Mouse (Mus musculus): Measurements from ENCODE around the gene Ccdc114.
"Not testable (repeated sequence)": the region's sequence is repeated elsewhere in the genome, so short reads cannot be mapped to it uniquely, and the experiment has no call there.

The Ccdc114 gene

DNA sequence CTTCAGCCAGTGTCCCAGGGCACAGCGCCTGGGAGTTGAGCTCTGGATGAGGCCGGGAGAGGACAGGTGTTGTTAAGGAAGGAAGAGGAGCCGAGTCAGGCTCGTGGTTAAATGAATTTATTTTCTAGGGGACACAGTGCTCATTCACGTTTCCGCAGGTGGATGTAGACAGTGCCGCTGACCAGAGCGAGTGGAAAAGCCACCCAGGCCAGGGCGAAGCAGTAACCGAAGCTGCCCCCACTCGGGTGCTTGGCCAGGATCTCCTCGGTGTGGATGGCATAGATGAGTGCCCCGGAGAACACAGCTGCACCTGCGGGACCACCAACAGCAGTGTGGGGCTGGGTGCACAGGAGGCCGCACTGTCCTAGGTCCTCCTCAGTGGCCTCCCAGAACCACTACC lies 5.9 kb upstream of the Ccdc114 start:
- no peak for DNase-seq (ENCODE audit: extremely low read depth, insufficient read length, low spot score)

DNA sequence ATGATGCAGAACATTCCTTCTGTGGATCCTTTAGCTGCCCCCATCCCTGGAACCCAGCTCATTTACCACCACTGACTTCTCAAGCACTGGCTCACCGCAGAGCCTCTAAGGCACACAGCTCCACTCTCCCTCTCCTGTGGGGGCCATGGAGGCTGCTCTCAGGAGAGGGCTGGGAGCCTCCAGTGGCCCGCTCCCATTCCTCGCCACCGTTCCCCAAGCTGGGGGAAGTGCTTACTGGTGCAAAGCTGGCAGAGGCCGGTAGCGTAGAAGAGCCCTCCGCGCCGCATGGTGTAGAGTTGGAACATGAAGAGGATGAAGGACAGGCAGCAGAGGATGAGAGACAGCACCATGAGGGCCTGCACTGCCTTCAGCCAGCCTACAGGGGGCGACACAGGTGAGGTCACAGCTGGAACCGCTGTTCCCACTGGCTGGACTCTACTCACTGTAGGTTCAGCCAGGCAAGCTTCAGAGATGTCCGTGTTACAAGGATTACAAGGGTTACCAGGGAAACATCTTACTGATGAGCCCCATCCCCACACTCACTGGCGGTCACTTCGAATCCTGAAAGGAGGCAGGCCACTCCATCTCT lies 4.7 kb upstream of the Ccdc114 start:
- DNase-seq (ENCODE audit: extremely low read depth, insufficient read length, low spot score) = peak; percentile 74

DNA sequence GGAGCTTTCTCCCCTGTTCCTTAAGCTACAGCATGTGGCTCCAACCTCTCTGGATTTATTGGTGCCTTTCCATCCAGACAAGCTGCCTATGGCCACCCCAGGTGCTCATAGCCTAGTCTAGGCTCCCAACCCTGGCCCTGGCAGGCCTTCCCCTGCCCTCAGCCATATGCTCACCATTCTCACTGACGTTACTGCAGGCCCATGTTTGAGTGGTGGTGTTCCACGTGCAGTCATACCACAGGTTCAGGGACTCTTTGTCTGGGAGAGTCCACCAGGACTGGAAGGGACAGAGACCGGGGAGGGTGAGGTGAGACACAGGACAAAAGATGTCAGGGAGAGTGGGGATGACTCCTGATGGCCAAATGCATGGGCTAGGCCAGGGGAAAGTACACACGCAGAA lies 4.1 kb upstream of the Ccdc114 start:
- DNase-seq (ENCODE audit: extremely low read depth, insufficient read length, low spot score) = peak; percentile 36

DNA sequence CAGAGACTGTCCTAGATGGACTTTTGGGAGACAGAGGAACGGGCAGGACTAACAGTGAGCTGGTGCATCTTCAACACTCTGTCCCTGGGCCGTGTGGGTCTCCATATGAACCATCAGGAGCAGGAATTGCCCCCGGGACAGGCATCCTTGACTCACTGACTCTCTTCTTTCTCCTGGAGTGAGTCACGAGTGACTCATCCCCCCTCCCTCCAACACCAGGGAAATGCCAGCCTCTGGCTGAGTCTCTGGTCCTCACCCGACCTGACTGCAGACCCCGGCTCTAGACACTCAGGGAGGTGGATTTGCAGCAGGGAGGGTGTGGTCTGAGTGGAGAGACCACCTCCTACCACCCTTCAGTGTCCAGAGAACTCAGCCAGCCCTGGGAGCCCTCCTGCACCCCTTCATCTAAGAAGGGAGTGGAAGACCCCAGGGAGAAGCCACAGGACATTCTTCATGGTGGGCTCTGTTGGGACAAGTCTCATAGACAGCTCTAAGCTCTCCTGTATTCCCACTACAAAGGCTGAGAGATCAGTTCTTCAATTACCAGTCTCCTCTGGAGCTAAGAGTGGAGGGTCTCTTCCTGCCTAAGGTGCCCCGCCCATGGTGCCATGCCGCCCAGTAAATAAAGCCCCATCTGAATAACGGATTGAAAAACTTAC lies 3.2 kb upstream of the Ccdc114 start:
- DNase-seq (ENCODE audit: extremely low read depth, insufficient read length, low spot score) = peak; percentile 81

DNA sequence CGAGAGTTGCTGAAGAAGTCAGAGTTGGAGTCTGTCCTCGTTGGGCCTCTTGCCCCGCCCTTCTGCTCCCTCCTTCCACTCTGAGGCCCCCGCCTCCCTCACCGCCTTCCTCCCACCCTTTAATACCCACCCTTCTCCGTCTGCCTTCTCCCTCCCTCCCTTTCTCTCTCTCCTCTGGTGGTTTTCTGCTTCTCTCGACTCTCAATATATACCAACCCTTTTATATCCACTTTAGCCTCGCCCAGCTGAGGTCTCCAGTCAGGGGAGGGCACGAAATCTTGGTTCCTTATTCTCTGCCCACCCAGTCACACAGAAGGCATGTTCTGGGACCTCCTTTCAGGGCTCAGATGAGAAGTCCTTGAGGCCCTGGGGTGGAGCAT lies 2.6 kb upstream of the Ccdc114 start, which contains the start of gene Emp3:
Emp3 (minus strand) TSS at position 163 of the 380 bp plus-strand sequence.
- peak; percentile 82 for DNase-seq (ENCODE audit: extremely low read depth, insufficient read length, low spot score)

DNA sequence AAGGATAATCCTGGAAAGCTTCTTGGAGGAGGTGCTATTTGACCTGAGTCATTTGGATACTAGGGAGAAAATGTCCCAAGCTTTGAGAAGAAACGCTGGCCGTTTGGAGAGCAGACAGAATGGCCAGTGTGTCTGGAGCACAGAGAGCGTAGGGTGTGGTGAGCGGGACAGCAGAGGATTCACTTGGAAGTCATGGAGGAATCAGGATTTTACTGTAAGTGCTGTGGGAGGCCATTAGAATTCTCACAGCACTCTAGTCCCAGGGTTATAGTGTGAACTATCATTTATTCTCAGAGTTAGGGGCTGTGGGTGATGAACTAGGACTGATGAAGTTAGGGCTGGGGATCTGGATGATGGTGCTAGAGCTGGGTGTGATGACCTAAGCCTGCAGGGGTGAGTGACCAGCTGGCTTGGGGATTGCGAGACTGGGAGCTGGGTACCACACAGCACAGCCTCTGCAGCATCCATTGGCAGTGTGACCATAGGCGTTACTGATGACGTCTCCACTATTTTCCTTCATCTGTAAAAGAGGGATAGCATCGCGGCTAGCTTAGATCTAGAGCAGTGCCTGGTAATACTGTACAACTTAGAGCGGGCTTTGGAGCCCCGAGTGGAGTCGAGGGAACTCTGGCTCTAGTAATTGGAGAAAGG lies 1.8 kb upstream of the Ccdc114 start:
- DNase-seq (ENCODE audit: extremely low read depth, insufficient read length, low spot score) = peak; percentile 33

DNA sequence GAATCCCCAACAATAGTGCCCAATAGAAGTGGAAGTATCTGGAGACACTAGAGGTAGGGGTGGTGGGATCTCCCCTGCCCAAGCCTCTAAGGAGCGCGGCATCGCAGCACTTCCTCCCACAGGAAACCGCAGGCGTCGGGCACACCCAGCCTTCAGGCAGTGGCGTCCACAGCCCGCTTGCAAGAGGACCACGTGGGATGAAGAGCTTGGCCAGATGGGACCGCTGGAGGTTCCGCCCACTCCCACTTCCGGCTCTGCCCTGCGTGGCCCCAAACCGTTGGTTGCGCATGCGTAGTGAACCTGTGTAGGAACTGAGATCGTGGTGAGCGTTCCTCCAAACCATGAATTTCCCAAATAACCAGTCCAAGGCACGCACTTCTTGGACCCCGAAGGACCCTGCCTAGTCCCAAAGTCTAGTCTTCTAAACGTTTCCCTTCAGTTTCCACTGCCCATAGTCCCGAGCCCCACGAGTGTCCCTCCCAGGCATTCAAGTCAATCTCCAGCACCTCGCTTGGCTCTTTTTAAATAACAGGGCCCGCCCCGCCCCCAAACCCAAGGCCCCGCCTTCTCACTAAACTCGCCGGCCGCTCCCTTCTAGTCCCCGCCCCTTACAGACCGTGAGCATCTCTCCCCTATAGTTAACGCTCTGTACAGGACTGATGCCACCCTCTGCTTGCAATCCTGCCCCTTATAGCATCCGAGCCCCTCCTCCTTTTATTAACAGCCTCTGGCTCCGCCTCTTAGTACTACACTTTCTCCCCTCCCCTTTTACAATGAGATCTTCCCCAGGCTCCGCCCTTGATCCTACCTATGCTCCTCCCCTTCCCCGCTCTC lies 727 bp upstream of the Ccdc114 start:
- DNase-seq (ENCODE audit: extremely low read depth, insufficient read length, low spot score) = peak; percentile 98

DNA sequence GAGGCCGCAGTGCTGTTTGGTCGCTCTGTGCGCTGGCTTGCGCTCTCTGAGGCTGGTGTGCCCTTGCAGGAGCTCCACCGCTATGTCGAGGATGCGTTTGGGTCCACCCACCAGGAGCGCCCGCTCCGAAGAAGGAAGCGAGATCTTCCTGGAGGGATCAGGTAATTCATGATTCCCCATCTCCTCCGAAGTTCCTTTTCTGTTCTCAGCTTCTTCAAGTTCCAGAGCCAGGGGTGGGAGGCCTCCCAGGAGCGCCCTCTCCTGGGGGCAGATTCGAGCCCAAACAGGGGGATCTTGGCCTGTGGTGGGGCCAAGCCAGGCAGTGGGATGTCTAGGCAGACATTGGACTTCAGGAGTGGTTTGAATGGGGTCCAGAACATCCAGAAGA lies 551 bp downstream of the Ccdc114 start:
- DNase-seq (ENCODE audit: extremely low read depth, insufficient read length, low spot score) = no peak

DNA sequence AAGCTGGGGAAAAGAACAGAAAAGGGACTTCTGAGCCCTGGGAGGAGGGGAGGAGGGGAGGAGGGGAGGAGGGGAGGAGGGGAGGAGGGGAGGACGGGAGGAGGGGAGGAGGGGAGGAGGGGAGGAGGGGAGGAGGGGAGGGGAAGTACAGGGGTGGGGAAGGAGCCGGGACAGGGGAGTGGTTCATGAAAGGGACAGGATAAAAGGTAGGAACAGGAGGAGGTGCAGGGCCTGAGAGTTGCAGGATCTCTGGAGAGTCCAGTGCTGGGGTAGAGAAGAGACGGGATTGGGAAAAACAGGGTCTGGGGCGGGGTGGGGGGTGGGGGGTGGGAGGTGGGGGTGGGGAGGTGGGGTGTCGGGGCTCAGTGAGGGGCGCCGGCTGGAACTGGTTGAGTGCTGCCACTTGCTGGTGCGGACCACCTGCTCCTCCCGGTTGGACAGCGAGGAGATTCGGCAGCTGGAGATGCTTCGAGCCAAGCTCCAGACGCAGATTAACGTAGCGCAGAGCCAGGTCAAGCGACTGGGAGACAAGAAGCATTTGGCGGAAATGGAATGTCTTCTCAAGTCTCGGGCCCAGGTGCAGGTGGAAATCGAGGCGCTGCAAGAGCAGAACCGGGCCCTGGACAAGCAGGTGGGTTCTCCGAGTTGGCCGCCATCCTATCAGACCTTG lies 4.9 kb downstream of the Ccdc114 start:
- DNase-seq (ENCODE audit: extremely low read depth, insufficient read length, low spot score) = no peak

DNA sequence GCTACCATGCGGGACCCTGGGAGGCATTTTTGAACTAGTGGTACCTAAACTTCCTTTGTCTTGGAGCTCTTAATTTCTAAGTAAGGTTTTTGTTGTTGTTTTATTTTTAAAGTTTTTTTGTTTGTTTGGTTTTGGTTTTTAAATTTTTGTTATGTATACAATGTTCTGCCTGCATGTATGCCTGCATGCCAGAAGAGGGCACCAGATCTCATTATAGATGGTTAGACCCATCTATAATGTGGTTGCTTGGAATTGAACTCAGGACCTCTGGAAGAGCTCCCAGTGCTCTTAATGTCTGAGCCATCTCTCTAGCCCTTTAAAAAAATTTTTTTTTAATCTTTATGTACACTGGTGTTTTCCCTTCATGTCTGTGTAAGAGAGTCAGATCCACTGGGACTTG lies 5.8 kb downstream of the Ccdc114 start:
- DNase-seq (ENCODE audit: extremely low read depth, insufficient read length, low spot score) = no peak

DNA sequence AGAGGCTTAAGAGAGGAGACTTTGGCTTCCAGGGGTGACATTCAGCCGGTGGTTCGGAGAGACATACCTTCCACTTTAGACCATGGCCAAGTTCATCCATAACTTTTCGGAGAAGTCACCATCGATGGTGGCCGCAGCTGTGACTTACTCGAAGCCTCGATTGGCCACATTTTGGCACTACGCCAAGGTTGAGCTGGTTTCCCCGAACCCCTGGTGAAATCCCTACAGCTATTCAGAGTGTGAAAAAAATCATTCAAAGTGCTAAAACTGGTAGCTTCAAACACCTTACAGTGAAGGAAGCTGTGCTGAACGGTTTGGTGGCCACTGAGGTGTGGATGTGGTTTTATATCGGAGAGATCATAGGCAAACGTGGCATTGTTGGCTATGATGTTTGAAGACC lies 9.9 kb downstream of the Ccdc114 start:
- not testable (repeated sequence) for DNase-seq (ENCODE audit: extremely low read depth, insufficient read length, low spot score)

DNA sequence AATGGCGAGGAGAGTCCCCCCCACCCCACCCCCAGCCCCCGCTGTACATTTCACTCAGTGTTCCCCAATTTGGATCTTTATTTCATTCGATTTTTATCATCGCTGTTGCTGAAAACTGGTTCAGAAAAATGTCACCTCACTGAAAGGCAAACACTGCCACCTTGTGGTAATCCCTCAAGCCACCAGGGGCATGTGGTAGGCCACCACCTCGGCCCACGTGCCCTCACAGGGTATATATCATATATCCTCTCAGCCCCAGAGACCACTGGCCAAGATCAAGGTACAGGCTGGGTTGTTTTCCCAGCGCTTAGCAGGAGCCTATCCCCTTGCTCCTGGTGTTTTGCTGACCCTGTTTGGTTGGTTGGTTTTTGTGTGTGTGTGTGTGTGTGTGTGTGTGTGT lies 11.2 kb downstream of the Ccdc114 start:
- DNase-seq (ENCODE audit: extremely low read depth, insufficient read length, low spot score) = peak; percentile 31

DNA sequence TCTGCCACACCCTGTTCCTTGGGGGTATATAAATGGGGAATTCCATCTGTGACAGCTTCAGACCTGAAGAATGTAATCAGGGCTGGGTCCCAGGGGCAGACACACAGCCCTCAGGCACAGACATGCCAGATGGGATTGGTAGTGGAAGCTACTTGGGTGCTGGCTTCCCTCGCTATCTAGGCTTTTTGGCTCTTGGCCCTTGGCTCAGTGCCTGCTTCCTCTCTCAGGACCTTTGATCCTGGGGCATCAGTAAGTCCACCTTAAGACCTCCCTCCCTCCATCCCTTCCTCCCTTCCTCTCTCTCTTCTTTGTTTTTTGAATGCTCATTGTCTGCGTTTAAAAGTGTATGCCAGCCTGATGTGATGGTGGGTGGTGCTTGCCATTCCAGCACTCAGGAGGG lies 16.0 kb downstream of the Ccdc114 start:
- no peak for DNase-seq (ENCODE audit: extremely low read depth, insufficient read length, low spot score)

DNA sequence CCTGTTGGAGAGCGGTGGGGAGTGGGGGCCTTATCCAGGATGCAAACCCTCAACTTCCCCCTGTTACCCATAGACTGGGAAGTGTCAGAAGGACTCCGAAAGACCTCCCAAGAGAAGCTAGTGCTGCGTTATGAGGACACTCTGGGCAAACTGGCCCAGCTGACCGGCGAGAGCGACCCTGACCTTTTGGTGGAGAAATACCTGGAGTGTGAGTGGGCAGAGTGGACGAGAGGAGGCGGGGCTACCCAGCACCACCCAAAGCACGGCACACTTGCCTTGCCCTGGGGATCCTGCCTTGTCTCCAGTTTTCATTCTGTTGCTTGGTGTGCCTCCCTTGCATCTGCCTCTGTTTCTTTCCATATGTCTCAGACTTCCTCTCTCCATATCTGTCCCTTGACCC lies 18.1 kb downstream of the Ccdc114 start:
- no peak for DNase-seq (ENCODE audit: extremely low read depth, insufficient read length, low spot score)

DNA sequence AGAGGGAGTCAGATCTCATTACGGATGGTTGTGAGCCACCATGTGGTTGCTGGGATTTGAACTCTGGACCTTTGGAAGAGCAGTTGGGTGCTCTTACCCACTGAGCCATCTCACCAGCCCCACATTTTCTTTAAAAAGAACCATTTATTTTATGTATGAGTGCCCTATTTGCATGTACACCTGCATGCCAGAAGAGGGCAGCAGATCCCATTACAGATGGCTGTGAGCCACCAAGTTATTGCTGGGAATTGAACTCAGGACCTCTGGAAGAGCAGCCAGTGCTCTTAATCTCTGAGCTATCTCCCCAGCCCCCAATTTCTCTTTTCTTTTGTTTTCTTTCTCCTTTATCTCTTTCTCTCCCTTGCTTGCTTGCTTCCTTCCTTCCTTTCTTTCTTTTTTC lies 19.4 kb downstream of the Ccdc114 start:
- DNase-seq (ENCODE audit: extremely low read depth, insufficient read length, low spot score) = not testable (repeated sequence)

DNA sequence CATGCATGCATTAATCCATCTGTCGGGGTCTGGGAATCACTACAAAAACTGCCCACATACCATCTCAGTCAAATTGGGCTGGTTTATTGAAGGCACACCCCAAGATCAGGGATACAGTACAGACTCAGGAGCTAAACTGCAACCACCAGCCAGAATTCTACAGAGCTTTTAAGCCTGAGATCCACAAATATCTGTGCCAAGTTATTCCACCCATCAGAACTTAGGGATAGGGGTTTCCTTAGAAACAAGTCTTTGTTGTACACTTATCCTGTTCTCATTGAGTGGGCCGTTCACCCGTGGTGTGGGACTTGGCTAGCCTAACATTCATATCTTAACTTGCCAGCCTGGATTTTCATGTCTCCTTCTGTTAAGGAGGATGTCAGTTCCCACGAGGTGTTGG lies 25.2 kb downstream of the Ccdc114 start:
- DNase-seq (ENCODE audit: extremely low read depth, insufficient read length, low spot score) = no peak

DNA sequence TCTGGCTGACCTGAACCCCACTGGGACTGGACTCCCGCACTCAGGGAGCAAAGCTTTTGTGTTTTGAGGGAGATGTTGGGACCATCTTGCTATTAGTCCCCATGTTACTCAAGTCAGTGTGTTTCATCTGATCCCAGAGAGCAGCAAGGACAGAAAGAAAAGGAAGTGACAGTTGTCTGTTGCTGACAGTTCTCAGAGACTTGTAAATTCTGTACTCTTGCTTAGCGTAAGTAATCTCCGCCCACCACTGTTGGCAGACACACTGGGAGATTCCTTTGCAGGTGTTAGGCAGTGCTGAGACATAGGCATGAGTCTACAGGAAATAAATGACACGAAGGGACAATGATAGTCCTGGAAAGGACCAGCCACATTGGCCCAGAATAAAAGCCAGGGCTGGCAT lies 32.7 kb downstream of the Ccdc114 start:
- no peak for DNase-seq (ENCODE audit: extremely low read depth, insufficient read length, low spot score)

DNA sequence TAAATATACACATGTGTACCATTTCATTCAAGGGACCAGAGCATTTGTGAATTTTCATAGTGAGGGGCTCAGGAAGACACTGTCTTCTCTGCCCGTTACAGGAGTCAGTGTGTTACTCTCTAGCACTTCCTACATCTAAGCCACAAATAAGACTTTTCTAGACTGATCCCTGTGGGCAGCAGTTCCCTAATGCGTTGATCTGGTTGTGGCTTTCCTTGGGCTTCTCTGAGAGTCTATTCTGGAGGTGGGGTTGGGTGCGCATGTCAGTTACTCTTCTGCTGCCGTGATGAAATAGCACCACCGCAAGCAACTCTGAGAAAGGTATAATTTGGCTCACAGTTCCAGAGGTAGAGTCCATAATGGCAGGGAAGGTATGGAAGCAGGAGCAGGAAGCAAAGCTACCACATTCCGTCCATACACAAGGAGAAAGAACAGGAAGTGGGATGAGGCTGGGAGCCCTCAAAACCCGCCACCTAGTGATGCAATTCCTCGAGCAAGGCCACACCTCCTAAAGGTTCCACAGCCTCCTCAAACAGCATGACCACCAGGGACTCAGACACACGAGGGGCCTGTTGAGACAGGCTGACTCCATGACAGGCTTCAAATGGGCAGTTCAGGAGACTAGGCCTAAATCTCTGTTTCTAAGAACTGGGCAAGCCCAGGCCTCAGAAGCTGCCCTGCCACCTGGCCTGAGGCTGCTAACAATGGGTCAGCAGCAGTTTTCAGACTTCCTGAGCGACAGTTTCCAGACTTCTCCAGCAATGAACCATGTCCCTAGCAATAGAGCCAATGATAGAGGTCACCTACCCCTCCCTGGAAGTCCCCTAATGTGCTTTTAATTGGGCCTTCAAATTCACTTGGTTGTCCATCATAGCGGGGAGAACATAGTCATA lies 48.2 kb downstream of the Ccdc114 start:
- DNase-seq (ENCODE audit: extremely low read depth, insufficient read length, low spot score) = peak; percentile 74

DNA sequence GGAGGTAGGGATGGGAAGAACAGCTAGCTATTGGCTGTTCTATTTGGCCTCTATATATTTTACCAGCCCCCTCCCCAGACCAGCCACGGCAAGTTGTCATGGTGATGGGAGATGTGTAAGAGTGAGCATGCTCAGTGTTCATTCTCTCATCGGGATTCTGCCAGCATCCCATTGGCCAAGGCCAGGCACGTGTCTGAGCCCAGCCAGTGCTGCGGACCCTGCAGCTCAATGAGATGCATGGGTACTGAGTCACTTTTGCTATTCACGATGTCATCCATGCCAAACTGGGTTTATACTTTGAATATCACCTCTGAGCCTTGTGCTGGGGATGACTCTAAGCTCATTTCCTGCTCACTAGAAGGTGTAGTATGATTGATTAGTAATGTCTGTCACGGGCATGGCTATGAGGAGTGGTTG lies 49.4 kb downstream of the Ccdc114 start:
- DNase-seq (ENCODE audit: extremely low read depth, insufficient read length, low spot score) = peak; percentile 72

DNA sequence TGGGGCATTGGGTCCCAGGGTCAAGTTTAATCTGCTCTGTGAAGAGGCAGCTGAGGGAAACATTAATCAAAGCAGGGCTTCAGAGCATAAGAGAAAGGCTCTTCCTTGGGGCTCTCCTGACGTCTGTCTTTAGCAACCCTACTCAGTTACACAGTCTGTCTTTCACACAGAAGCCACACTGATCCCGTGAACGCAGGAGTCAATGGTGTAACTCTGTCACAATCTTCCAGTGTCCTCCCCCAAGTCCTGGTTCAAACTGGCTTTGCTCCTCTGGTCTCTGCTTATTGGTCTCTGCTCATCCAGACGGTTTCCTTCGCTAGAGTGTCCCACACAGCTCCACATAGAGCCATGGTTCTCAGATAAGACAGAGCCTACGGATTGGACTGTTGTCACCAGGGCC lies 50.2 kb downstream of the Ccdc114 start:
- no peak for DNase-seq (ENCODE audit: extremely low read depth, insufficient read length, low spot score)
